Mouse (Mus musculus): ENCODE results near the gene Appl2.

The Appl2 gene

GRCm38 (mm10) chr10:83639881-83640386, 8.6 kb downstream of the Appl2 start:
- CTCF ChIA-PET, result interaction anchor here in 1 of 4 experiments (0.7 kb wide), 1 partner anchor 30 kb away, joined by 4 read pairs; no protein-coding TSS in a partner anchor
- POLR2A ChIA-PET, result interaction anchor here in 2 of 4 experiments (1.0 to 1.2 kb wide), 2 partner anchors 8 kb away, joined by 3 read pairs; partner anchors contain the start of gene Appl2 (in 2 of the 2)

GRCm38 (mm10) chr10:83637295-83637694, 11.2 kb downstream of the Appl2 start:
- POLR2A ChIA-PET, result interaction anchor here in 3 of 4 experiments (0.6 to 2.8 kb wide), 7 partner anchors 11 to 487 kb away, joined by 3 to 7 read pairs (median 3); partner anchors contain the start of gene Appl2 (in 2 of the 3)

GRCm38 (mm10) chr10:83636191-83636590, 12.3 kb downstream of the Appl2 start:
- ChIA-PET POLR2A (interaction anchor here in 1 of 4 experiments (1.7 to 2.8 kb wide), 2 partner anchors 12 to 60 kb away, joined by 3 to 7 read pairs; partner anchors contain the start of gene Appl2), CTCF (interaction anchor here in 2 of 4 experiments (0.6 to 2.0 kb wide), 3 partner anchors 19 to 500 kb away, joined by 3 to 5 read pairs (median 3); no protein-coding TSS in a partner anchor)

More at GRCm38 (mm10) chr10:83637295-83637694, 11.2 kb downstream of the Appl2 start:
- CTCF ChIA-PET, result interaction anchor here in 2 of 4 experiments (1.0 to 2.0 kb wide), 2 partner anchors 10 to 20 kb away, joined by 3 to 5 read pairs; no protein-coding TSS in a partner anchor

GRCm38 (mm10) chr10:83634461-83634860, 14.1 kb downstream of the Appl2 start:
- POLR2A ChIA-PET, result interaction anchor here in 2 of 4 experiments (0.6 to 1.3 kb wide), 2 partner anchors 13 to 849 kb away, joined by 3 read pairs; no protein-coding TSS in a partner anchor
- CTCF ChIA-PET, result interaction anchor here in 1 of 4 experiments (0.6 kb wide), 1 partner anchor 415 kb away, joined by 3 read pairs; no protein-coding TSS in a partner anchor

- POLR2A ChIA-PET, result interaction anchor here in 1 of 4 experiments (1.0 kb wide), 1 partner anchor 11 kb away, joined by 3 read pairs; no protein-coding TSS in a partner anchor
- CTCF ChIA-PET, result no interaction called here
Measured at GRCm38 (mm10) chr10:83632806-83633374, 15.6 kb downstream of the Appl2 start.

GRCm38 (mm10) chr10:83631775-83632174, 16.8 kb downstream of the Appl2 start:
- ChIA-PET CTCF (interaction anchor here in 3 of 4 experiments (0.5 to 1.1 kb wide), 3 partner anchors 10 to 145 kb away, joined by 3 to 22 read pairs (median 4); no protein-coding TSS in a partner anchor), POLR2A (interaction anchor here in 3 of 4 experiments (0.6 to 3.5 kb wide), 7 partner anchors 9 to 903 kb away, joined by 3 to 13 read pairs (median 4); no protein-coding TSS in a partner anchor)

- ChIA-PET POLR2A (interaction anchor here in 3 of 4 experiments (0.6 to 3.5 kb wide), 8 partner anchors 9 to 21 kb away, joined by 3 to 13 read pairs (median 4); no protein-coding TSS in a partner anchor), CTCF (interaction anchor here in 1 of 4 experiments (0.8 to 1.1 kb wide), 2 partner anchors 9 to 146 kb away, joined by 3 to 6 read pairs; no protein-coding TSS in a partner anchor)
Measured at GRCm38 (mm10) chr10:83630899-83631298, 17.6 kb downstream of the Appl2 start.

GRCm38 (mm10) chr10:83629878-83630277, 18.7 kb downstream of the Appl2 start:
- POLR2A ChIA-PET, result interaction anchor here in 2 of 4 experiments (1.1 to 3.5 kb wide), 4 partner anchors 8 to 19 kb away, joined by 3 to 13 read pairs (median 3); partner anchors contain the start of gene Appl2 (in 1 of the 2)
- CTCF ChIA-PET, result interaction anchor here in 1 of 4 experiments (1.7 kb wide), 1 partner anchor 12 kb away, joined by 5 read pairs; no protein-coding TSS in a partner anchor

- POLR2A ChIA-PET, result interaction anchor here in 3 of 4 experiments (0.6 to 3.5 kb wide), 5 partner anchors 8 to 107 kb away, joined by 3 to 13 read pairs (median 3); partner anchors contain the start of gene Appl2 (in 1 of the 3)
Measured at GRCm38 (mm10) chr10:83629190-83629781, 19.3 kb downstream of the Appl2 start.

GRCm38 (mm10) chr10:83628241-83628640, 20.3 kb downstream of the Appl2 start:
- POLR2A ChIA-PET, result no interaction called here
- CTCF ChIA-PET, result interaction anchor here in 1 of 4 experiments (1.7 kb wide), 1 partner anchor 11 kb away, joined by 5 read pairs; no protein-coding TSS in a partner anchor

More at GRCm38 (mm10) chr10:83629190-83629781, 19.3 kb downstream of the Appl2 start:
- CTCF ChIA-PET, result interaction anchor here in 1 of 4 experiments (1.7 kb wide), 1 partner anchor 12 kb away, joined by 5 read pairs; no protein-coding TSS in a partner anchor

- CTCF ChIA-PET, result interaction anchor here in 1 of 4 experiments (0.5 to 0.7 kb wide), 2 partner anchors 10 to 149 kb away, joined by 3 to 10 read pairs; no protein-coding TSS in a partner anchor
Measured at GRCm38 (mm10) chr10:83627113-83627687, 21.3 kb downstream of the Appl2 start.

GRCm38 (mm10) chr10:83624841-83625240, 23.7 kb downstream of the Appl2 start:
- CTCF ChIA-PET, result no interaction called here

More at GRCm38 (mm10) chr10:83627113-83627687, 21.3 kb downstream of the Appl2 start:
- POLR2A ChIA-PET, result interaction anchor here in 1 of 4 experiments (1.2 kb wide), 1 partner anchor 10 kb away, joined by 3 read pairs; no protein-coding TSS in a partner anchor

GRCm38 (mm10) chr10:83624065-83624464, 24.5 kb downstream of the Appl2 start:
- ChIA-PET CTCF (no interaction called here), POLR2A (no interaction called here)

More at GRCm38 (mm10) chr10:83624841-83625240, 23.7 kb downstream of the Appl2 start:
- POLR2A ChIA-PET, result interaction anchor here in 1 of 4 experiments (0.7 kb wide), 1 partner anchor 1352 kb away, joined by 3 read pairs; no protein-coding TSS in a partner anchor

- POLR2A ChIA-PET, result interaction anchor here in 2 of 4 experiments (0.6 to 2.9 kb wide), 4 partner anchors 8 to 616 kb away, joined by 3 to 13 read pairs (median 4); no protein-coding TSS in a partner anchor
- CTCF ChIA-PET, result interaction anchor here in 2 of 4 experiments (0.5 to 1.0 kb wide), 2 partner anchors 156 to 583 kb away, joined by 5 to 10 read pairs; no protein-coding TSS in a partner anchor
Measured at GRCm38 (mm10) chr10:83620350-83621055, 28.0 kb downstream of the Appl2 start.

GRCm38 (mm10) chr10:83618819-83619440, 29.6 kb downstream of the Appl2 start:
- CTCF ChIA-PET, result interaction anchor here in 1 of 4 experiments (0.6 kb wide), 1 partner anchor 9 kb away, joined by 3 read pairs; no protein-coding TSS in a partner anchor
- POLR2A ChIA-PET, result interaction anchor here in 2 of 4 experiments (1.0 to 1.8 kb wide), 5 partner anchors 11 to 20 kb away, joined by 3 to 5 read pairs (median 3); no protein-coding TSS in a partner anchor

GRCm38 (mm10) chr10:83617366-83617765, 31.2 kb downstream of the Appl2 start:
- ChIA-PET CTCF (interaction anchor here in 2 of 4 experiments (0.6 to 1.9 kb wide), 10 partner anchors 10 to 708 kb away, joined by 3 to 5 read pairs (median 4); partner anchors contain the start of genes Aldh1l2 (in 1 of the 2) and Appl2 (in 1 of the 2)), POLR2A (interaction anchor here in 3 of 4 experiments (0.6 to 1.8 kb wide), 4 partner anchors 9 to 258 kb away, joined by 3 to 5 read pairs (median 4); no protein-coding TSS in a partner anchor)

All from embryonic stem cell, embryonic (primary cell).